Mouse (Mus musculus) neural tube, embryonic 12.5 days (tissue): ENCODE results near the gene Deup1. TPM values are rescaled to one million over a fixed set of nuclear protein-coding genes. Genes with fewer than 3 reads are reported as not detected.

ENCODE experiments used
- ATAC-seq: fragments of 200-750 bp; cut with Nextera tagmentation; 2 replicates; pipeline ENCODE4 v1.8.0; 2017; ENCODE audit warnings: low read depth, mild to moderate bottlenecking, moderate TSS enrichment, moderate library complexity; ENCODE audit not compliant: low FRiP score
- H3K27ac ChIP-seq: fragments of 300-500 bp; sonication (generic); 2 replicates; pipeline ENCODE4 v1.5.1; 2016
- H3K27me3 ChIP-seq: fragments of 300-500 bp; sonication (generic); replicated peaks from 2 replicates; pipeline ENCODE4 v1.6.1; 2016; ENCODE audit warnings: mild to moderate bottlenecking
- H3K36me3 ChIP-seq: fragments of 300-500 bp; sonication (generic); 2 replicates; pipeline ENCODE4 v1.6.1; 2016; ENCODE audit warnings: mild to moderate bottlenecking
- H3K4me1 ChIP-seq: fragments of 300-500 bp; sonication (generic); 2 replicates; pipeline ENCODE4 v1.6.1; 2016
- H3K4me2 ChIP-seq: fragments of 300-500 bp; sonication (generic); replicated peaks from 2 replicates; pipeline ENCODE4 v1.6.1; 2016; ENCODE audit warnings: mild to moderate bottlenecking
- H3K4me3 ChIP-seq: fragments of 300-500 bp; sonication (generic); 2 replicates; pipeline ENCODE4 v1.5.1; 2016
- H3K9ac ChIP-seq: fragments of 300-500 bp; sonication (generic); 2 replicates; pipeline ENCODE4 v1.6.1; 2016; ENCODE audit warnings: mild to moderate bottlenecking
- H3K9me3 ChIP-seq: fragments of 300-500 bp; sonication (generic); 2 replicates; pipeline ENCODE4 v1.6.1; 2016; ENCODE audit warnings: mild to moderate bottlenecking
- WGBS: fragments of 180-500 bp; shearing (Covaris S2); methylation state at CpG from one replicate; pipeline ENCODE4 v1.1.7; 2016; 5-methylcytosine and 5-hydroxymethylcytosine counted together
- polyA plus RNA-seq: library from polyadenylated mRNA; unstranded; fragments of >200 nt; fragmentation: Nextera tagmentation; extraction: Ambion mirVana; gene quantifications from 2 replicates; pipeline ENCODE4 v1.2.1, GENCODE M21; 2016

Gene Deup1
- polyA plus RNA-seq, 1 experiment from 2014 or later = 0.16 TPM

GRCm38 (mm10) chr9:15541735-15542354, 85.9 kb downstream of the Deup1 start:
- Histone ChIP-seq H3K36me3 (no peaks in the 10 kb centered on the region), H3K4me2 (no peak overlapping the region), H3K27ac (no peak overlapping the region), H3K9ac (no peak overlapping the region), H3K9me3 (no peaks in the 10 kb centered on the region), H3K27me3 (no peaks in the 10 kb centered on the region), H3K4me1 (no peaks in the 10 kb centered on the region), H3K4me3 (no peak overlapping the region)
- WGBS = 80% methylated on average over 5 of the region's 5 CpGs
- ATAC-seq = no peak

GRCm38 (mm10) chr9:15538979-15539533, 88.7 kb downstream of the Deup1 start:
- Histone ChIP-seq H3K4me2 (no peak overlapping the region), H3K27me3 (no peaks in the 10 kb centered on the region), H3K9ac (no peak overlapping the region), H3K9me3 (no peaks in the 10 kb centered on the region), H3K27ac (no peak overlapping the region), H3K4me1 (peaks cover 3% of the 10 kb centered on the region; the same call in 1 of the 2 replicates), H3K36me3 (no peaks in the 10 kb centered on the region), H3K4me3 (no peak overlapping the region)
- 93% methylated on average over 8 of the region's 8 CpGs for WGBS
- no peak for ATAC-seq

- no peaks in the 10 kb centered on the region for H3K27me3 ChIP-seq
- H3K9ac ChIP-seq = no peak overlapping the region
- no peaks in the 10 kb centered on the region for H3K36me3 ChIP-seq
- H3K4me1 ChIP-seq = peaks cover 9% of the 10 kb centered on the region; the same call in 1 of the 2 replicates
- no peak for ATAC-seq
- H3K4me3 ChIP-seq = no peak overlapping the region
- H3K27ac ChIP-seq = no peak overlapping the region
- no peaks in the 10 kb centered on the region for H3K9me3 ChIP-seq
- H3K4me2 ChIP-seq = no peak overlapping the region
- WGBS = 88% methylated on average over 3 of the region's 3 CpGs
Measured at GRCm38 (mm10) chr9:15537455-15538048, 90.2 kb downstream of the Deup1 start.

- Histone ChIP-seq H3K9ac (no peak overlapping the region), H3K9me3 (no peaks in the 10 kb centered on the region), H3K4me3 (no peak overlapping the region), H3K27me3 (no peaks in the 10 kb centered on the region), H3K4me2 (no peak overlapping the region), H3K4me1 (peaks cover 9% of the 10 kb centered on the region; the same call in 1 of the 2 replicates), H3K27ac (no peak overlapping the region), H3K36me3 (no peaks in the 10 kb centered on the region)
- 92% methylated on average over 5 of the region's 5 CpGs for WGBS
- no peak; the same call in 1 of the 2 replicates for ATAC-seq
Measured at GRCm38 (mm10) chr9:15536861-15537426, 90.8 kb downstream of the Deup1 start.

- H3K9ac ChIP-seq = no peak overlapping the region
- peaks cover 9% of the 10 kb centered on the region; the same call in 1 of the 2 replicates for H3K4me1 ChIP-seq
- 48% methylated on average over 5 of the region's 5 CpGs for WGBS
- no peak overlapping the region for H3K27ac ChIP-seq
- H3K9me3 ChIP-seq = no peaks in the 10 kb centered on the region
- H3K27me3 ChIP-seq = no peaks in the 10 kb centered on the region
- no peak for ATAC-seq
- no peaks in the 10 kb centered on the region for H3K36me3 ChIP-seq
- no peak overlapping the region for H3K4me3 ChIP-seq
- no peak overlapping the region for H3K4me2 ChIP-seq
Measured at GRCm38 (mm10) chr9:15535418-15535817, 92.3 kb downstream of the Deup1 start.

- ATAC-seq = no peak
- Histone ChIP-seq H3K27me3 (no peaks in the 10 kb centered on the region), H3K36me3 (no peaks in the 10 kb centered on the region), H3K4me2 (no peak overlapping the region), H3K4me1 (peaks cover 15% of the 10 kb centered on the region), H3K27ac (no peak overlapping the region), H3K4me3 (no peak overlapping the region), H3K9me3 (no peaks in the 10 kb centered on the region), H3K9ac (no peak overlapping the region)
- 83% methylated on average over 2 of the region's 2 CpGs for WGBS
Measured at GRCm38 (mm10) chr9:15534110-15534509, 93.6 kb downstream of the Deup1 start.

GRCm38 (mm10) chr9:15533336-15534070, 94.2 kb downstream of the Deup1 start:
- H3K36me3 ChIP-seq = no peaks in the 10 kb centered on the region
- no peaks in the 10 kb centered on the region for H3K27me3 ChIP-seq
- peaks cover 21% of the 10 kb centered on the region for H3K4me1 ChIP-seq
- no peak for ATAC-seq
- 73% methylated on average over 11 of the region's 11 CpGs for WGBS
- no peak overlapping the region for H3K27ac ChIP-seq
- no peak overlapping the region for H3K4me2 ChIP-seq
- no peaks in the 10 kb centered on the region for H3K9me3 ChIP-seq
- no peak overlapping the region for H3K4me3 ChIP-seq
- H3K9ac ChIP-seq = no peak overlapping the region

GRCm38 (mm10) chr9:15531204-15531603, 96.5 kb downstream of the Deup1 start:
- Histone ChIP-seq H3K27ac (no peak overlapping the region), H3K9ac (no peak overlapping the region), H3K4me3 (no peak overlapping the region), H3K27me3 (no peaks in the 10 kb centered on the region), H3K4me1 (peaks cover 23% of the 10 kb centered on the region), H3K4me2 (no peak overlapping the region), H3K36me3 (no peaks in the 10 kb centered on the region), H3K9me3 (no peaks in the 10 kb centered on the region)
- no peak for ATAC-seq
- WGBS = 63% methylated on average over 5 of the region's 5 CpGs

GRCm38 (mm10) chr9:15529965-15530320, 97.8 kb downstream of the Deup1 start:
- H3K27ac ChIP-seq = no peak overlapping the region
- no peak overlapping the region for H3K4me2 ChIP-seq
- H3K4me3 ChIP-seq = no peak overlapping the region
- H3K9me3 ChIP-seq = no peaks in the 10 kb centered on the region
- no peak for ATAC-seq
- peaks cover 23% of the 10 kb centered on the region for H3K4me1 ChIP-seq
- H3K27me3 ChIP-seq = no peaks in the 10 kb centered on the region
- no peaks in the 10 kb centered on the region for H3K36me3 ChIP-seq
- WGBS = 86% methylated on average over 2 of the region's 2 CpGs
- H3K9ac ChIP-seq = no peak overlapping the region

GRCm38 (mm10) chr9:15529275-15529964, 98.3 kb downstream of the Deup1 start:
- no peak overlapping the region for H3K27ac ChIP-seq
- H3K4me1 ChIP-seq = peaks cover 23% of the 10 kb centered on the region
- no peak overlapping the region for H3K4me2 ChIP-seq
- no peak overlapping the region for H3K4me3 ChIP-seq
- no peaks in the 10 kb centered on the region for H3K36me3 ChIP-seq
- H3K27me3 ChIP-seq = no peaks in the 10 kb centered on the region
- no peak overlapping the region for H3K9ac ChIP-seq
- WGBS = 61% methylated on average over 8 of the region's 8 CpGs
- peak; percentile 70; the same call in 1 of the 2 replicates for ATAC-seq
- H3K9me3 ChIP-seq = no peaks in the 10 kb centered on the region

- no peaks in the 10 kb centered on the region for H3K36me3 ChIP-seq
- no peak overlapping the region for H3K4me2 ChIP-seq
- no peak overlapping the region for H3K27ac ChIP-seq
- no peak overlapping the region for H3K9ac ChIP-seq
- H3K9me3 ChIP-seq = no peaks in the 10 kb centered on the region
- WGBS = 90% methylated on average over 7 of the region's 7 CpGs
- H3K27me3 ChIP-seq = no peaks in the 10 kb centered on the region
- ATAC-seq = no peak
- H3K4me3 ChIP-seq = no peak overlapping the region
- peaks cover 14% of the 10 kb centered on the region for H3K4me1 ChIP-seq
Measured at GRCm38 (mm10) chr9:15528368-15528767, 99.4 kb downstream of the Deup1 start.

- Histone ChIP-seq H3K27me3 (no peaks in the 10 kb centered on the region), H3K27ac (no peak overlapping the region), H3K4me3 (no peak overlapping the region), H3K4me2 (no peak overlapping the region), H3K36me3 (no peaks in the 10 kb centered on the region), H3K4me1 (peaks cover 14% of the 10 kb centered on the region), H3K9ac (no peak overlapping the region), H3K9me3 (no peaks in the 10 kb centered on the region)
- no peak for ATAC-seq
- WGBS = 64% methylated on average over 6 of the region's 6 CpGs
Measured at GRCm38 (mm10) chr9:15527846-15528245, 99.9 kb downstream of the Deup1 start.
